Mouse (Mus musculus) heart, adult 2 months (tissue): Measurements from ENCODE around the gene Vrk1. TPM values are rescaled to one million over a fixed set of nuclear protein-coding genes. Genes with fewer than 3 reads are reported as not detected.

Experiments
- DNase-seq, 2 experiments: peaks; one replicate each; pipeline ENCODE4 v3.0.0; 2021
- H3K27ac ChIP-seq: fragments of 200-600 bp; 2 replicates; pipeline ENCODE4 v1.8.1; 2022
- H3K27me3 ChIP-seq: fragments of 200-500 bp; 2 replicates; pipeline ENCODE4 v1.6.1; 2012; ENCODE audit warnings: mild to moderate bottlenecking, low read length, inconsistent platforms, mixed read lengths; ENCODE audit not compliant: control insufficient read depth, insufficient read depth
- H3K36me3 ChIP-seq: fragments of 200-500 bp; 2 replicates; pipeline ENCODE4 v1.6.1; 2012; ENCODE audit warnings: low read length, inconsistent platforms; ENCODE audit not compliant: control insufficient read depth, insufficient read depth
- H3K4me1 ChIP-seq: fragments of 200-500 bp; 2 replicates; pipeline ENCODE4 v1.6.1; 2011; ENCODE audit warnings: low read length; ENCODE audit not compliant: control insufficient read depth, insufficient read depth
- H3K4me3 ChIP-seq: fragments of 200-600 bp; 2 replicates; pipeline ENCODE4 v1.8.1; 2022
- H3K79me2 ChIP-seq: fragments of 200-500 bp; replicated peaks from 2 replicates; pipeline ENCODE4 v1.6.1; 2012; ENCODE audit warnings: mild to moderate bottlenecking, inconsistent platforms, low read length, moderate library complexity, mixed read lengths; ENCODE audit not compliant: control insufficient read depth, insufficient read depth
- H3K9ac ChIP-seq: fragments of 200-500 bp; 2 replicates; pipeline ENCODE4 v1.6.1; 2012; ENCODE audit warnings: low read depth, mild to moderate bottlenecking, control low read depth, inconsistent platforms, low read length, mixed read lengths
- CTCF ChIP-seq: fragments of 200-600 bp; IDR thresholded peaks from 2 replicates; pipeline ENCODE4 v1.8.1; 2022; ENCODE audit warnings: antibody characterized with exemption, mild to moderate bottlenecking, moderate library complexity
- EP300 ChIP-seq: fragments of 200-500 bp; IDR thresholded peaks from 2 replicates; pipeline ENCODE4 v1.6.1; 2011; ENCODE audit warnings: low read depth, low read length, control low read depth; ENCODE audit not compliant: insufficient read depth
- POLR2A ChIP-seq: fragments of 200-500 bp; IDR thresholded peaks from 2 replicates; pipeline ENCODE4 v1.6.1; 2011; ENCODE audit warnings: mild to moderate bottlenecking, low read depth, low read length, control low read depth; ENCODE audit not compliant: insufficient read depth
- WGBS: fragments of 180-500 bp; shearing (Covaris S2); methylation state at CpG from one replicate; pipeline ENCODE4 v1.1.7; 2018; 5-methylcytosine and 5-hydroxymethylcytosine counted together
- intact Hi-C: fragments of 180-260 bp; cut with DNase I; formaldehyde crosslinking; loops from one replicate; pipeline ENCODE4 v1.15.1; 2025
- polyA plus RNA-seq: library from polyadenylated mRNA; depleted of rRNA; stranded (reverse); fragments of >200 nt; gene quantifications from 2 replicates; pipeline ENCODE4 v1.2.3, GENCODE M21; 2012
- total RNA-seq, 2 experiments: library from RNA; stranded (reverse); gene quantifications; 2 replicates each; pipeline ENCODE4 v1.2.3; 2021

Gene Vrk1
- total and polyA plus RNA-seq, 3 experiments, result 2.8 to 8.3 (median 7.5) TPM

- Histone ChIP-seq H3K36me3 (no peaks in the 10 kb centered on the region), H3K4me3 (peak overlapping the region; percentile 9), H3K79me2 (no peaks in the 10 kb centered on the region), H3K9ac (peak overlapping the region; percentile 35; the same call in 1 of the 2 replicates), H3K4me1 (no peaks in the 10 kb centered on the region; the same call in 1 of the 2 replicates), H3K27ac (no peak overlapping the region), H3K27me3 (no peaks in the 10 kb centered on the region)
- 8% methylated on average over 13 of the region's 16 CpGs for WGBS
- intact Hi-C loops, result no loop called here
- TF ChIP-seq POLR2A (no peak), EP300 (no peak), CTCF (no peak)
- DNase-seq, result peak in 1 of 2 experiments; percentile 52
Measured at GRCm38 (mm10) chr12:105981121-105981973, 28.7 kb upstream of the Vrk1 start.

- no peak overlapping the region for H3K4me3 ChIP-seq
- H3K27me3 ChIP-seq, result no peaks in the 10 kb centered on the region
- no peaks in the 10 kb centered on the region for H3K79me2 ChIP-seq
- no peaks in the 10 kb centered on the region for H3K36me3 ChIP-seq
- no peak for TF ChIP-seq EP300
- TF ChIP-seq POLR2A, result no peak
- no peak for TF ChIP-seq CTCF
- no peak overlapping the region for H3K27ac ChIP-seq
- no peak for DNase-seq
- WGBS, result 67% methylated on average over 7 of the region's 7 CpGs
- H3K9ac ChIP-seq, result no peak overlapping the region
- H3K4me1 ChIP-seq, result no peaks in the 10 kb centered on the region; the same call in 1 of the 2 replicates
- intact Hi-C loops, result no loop called here
Measured at GRCm38 (mm10) chr12:105981974-105982305, 28.1 kb upstream of the Vrk1 start.

- intact Hi-C loops, result no loop called here
- WGBS, result 80% methylated on average over 6 of the region's 6 CpGs
Measured at GRCm38 (mm10) chr12:105982598-105982997, 27.4 kb upstream of the Vrk1 start.

GRCm38 (mm10) chr12:105983499-105983898 lies 26.5 kb upstream of the Vrk1 start:
- Histone ChIP-seq H3K27me3 (no peaks in the 10 kb centered on the region), H3K79me2 (no peaks in the 10 kb centered on the region), H3K36me3 (no peaks in the 10 kb centered on the region), H3K27ac (no peak overlapping the region), H3K9ac (no peak overlapping the region), H3K4me1 (no peaks in the 10 kb centered on the region; the same call in 1 of the 2 replicates), H3K4me3 (no peak overlapping the region)
- no peak for DNase-seq
- intact Hi-C loops, result no loop called here
- 91% methylated on average over 9 of the region's 9 CpGs for WGBS
- TF ChIP-seq POLR2A (no peak), CTCF (peak; percentile 51)

More at GRCm38 (mm10) chr12:105982598-105982997, 27.4 kb upstream of the Vrk1 start:
- Histone ChIP-seq H3K4me1 (no peaks in the 10 kb centered on the region; the same call in 1 of the 2 replicates), H3K9ac (no peak overlapping the region), H3K36me3 (no peaks in the 10 kb centered on the region), H3K27ac (no peak overlapping the region), H3K27me3 (no peaks in the 10 kb centered on the region), H3K79me2 (no peaks in the 10 kb centered on the region), H3K4me3 (no peak overlapping the region)
- DNase-seq, result no peak
- TF ChIP-seq EP300 (no peak), POLR2A (no peak), CTCF (no peak)

- no peak for DNase-seq
- no peaks in the 10 kb centered on the region; the same call in 1 of the 2 replicates for H3K27me3 ChIP-seq
- WGBS, result 74% methylated on average over 4 of the region's 4 CpGs
- no peaks in the 10 kb centered on the region for H3K79me2 ChIP-seq
- intact Hi-C loops, result no loop called here
- TF ChIP-seq POLR2A, result no peak
- TF ChIP-seq EP300, result no peak
- no peak for TF ChIP-seq CTCF
- no peak overlapping the region for H3K27ac ChIP-seq
- no peak overlapping the region for H3K4me3 ChIP-seq
- no peaks in the 10 kb centered on the region for H3K36me3 ChIP-seq
- H3K9ac ChIP-seq, result no peak overlapping the region
- H3K4me1 ChIP-seq, result no peaks in the 10 kb centered on the region
Measured at GRCm38 (mm10) chr12:105988434-105988833, 21.6 kb upstream of the Vrk1 start.

- Histone ChIP-seq H3K27me3 (no peaks in the 10 kb centered on the region; the same call in 1 of the 2 replicates), H3K27ac (no peak overlapping the region), H3K4me3 (no peak overlapping the region), H3K9ac (no peak overlapping the region), H3K79me2 (no peaks in the 10 kb centered on the region), H3K4me1 (no peaks in the 10 kb centered on the region), H3K36me3 (no peaks in the 10 kb centered on the region)
- WGBS, result 75% methylated on average over 5 of the region's 5 CpGs
- DNase-seq, result no peak
- intact Hi-C loops, result no loop called here
- no peak for TF ChIP-seq CTCF
Measured at GRCm38 (mm10) chr12:105992756-105993155, 17.3 kb upstream of the Vrk1 start.
